Mouse (Mus musculus): Measurements from ENCODE around the gene Phc1.

- no peak for TF ChIP-seq CTCF (IDR thresholded peaks at IDR 0.05)
- no peak for TF ChIP-seq EP300 (IDR thresholded peaks at IDR 0.05)
These were observed 43.5 kb downstream of the Phc1 start for GRCm38 (mm10) chr6:122296918-122297278.
